Mouse (Mus musculus): ENCODE measurements around the gene Abhd17b.

- TF ChIP-seq CTCF (conservative IDR thresholded peaks at IDR 0.05; ENCODE audit: low read length) (no peak), NANOG (IDR thresholded peaks at IDR 0.05; ENCODE audit: borderline replicate concordance, low read length) (no peak)
Observed at GRCm38 (mm10) chr19:21733176-21733575, 80.2 kb downstream of the Abhd17b start.

Measured in E14TG2a.4 (cell line).